Mouse (Mus musculus) fibroblast of lung, adult 2 months (primary cell): ENCODE measurements at regions not wholly inside any gene's neighbourhood (a gene's known extent, or its start where the extent isn't known, plus 50 kb on each side); places are given as distances from the start of the nearest gene placed in this dataset.

ENCODE experiments used
- DNase-seq: peaks from one replicate; pipeline ENCODE4 v3.0.0-alpha.2; 2011; ENCODE audit warnings: low read depth

DNA sequence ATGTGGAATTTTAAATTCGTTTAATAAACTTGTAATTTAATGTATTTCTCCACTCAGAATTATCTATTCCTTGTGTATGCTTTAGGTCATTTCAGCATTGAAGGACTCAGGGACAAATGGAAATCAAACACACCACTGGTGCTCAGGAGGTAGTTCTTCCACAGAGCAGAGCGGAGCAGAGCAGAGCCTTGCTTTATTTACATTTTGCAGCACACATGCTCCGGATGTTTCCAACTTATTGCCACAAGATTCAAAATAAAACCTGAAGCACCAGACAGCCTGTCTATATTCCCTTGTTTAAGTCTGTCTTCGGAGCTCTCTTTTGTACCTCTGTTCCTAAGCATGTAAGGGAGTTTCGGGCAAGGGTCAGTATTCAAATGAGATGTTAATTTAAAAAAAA is 135.2 kb upstream of the Meis2 start:
- no peak for DNase-seq

- DNase-seq, result no peak
These were observed 116.2 kb upstream of the Meis2 start for GRCm38 (mm10) chr2:116181861-116182260.

- no peak for DNase-seq
These were observed 111.5 kb upstream of the Meis2 start for GRCm38 (mm10) chr2:116177155-116177554.

DNA sequence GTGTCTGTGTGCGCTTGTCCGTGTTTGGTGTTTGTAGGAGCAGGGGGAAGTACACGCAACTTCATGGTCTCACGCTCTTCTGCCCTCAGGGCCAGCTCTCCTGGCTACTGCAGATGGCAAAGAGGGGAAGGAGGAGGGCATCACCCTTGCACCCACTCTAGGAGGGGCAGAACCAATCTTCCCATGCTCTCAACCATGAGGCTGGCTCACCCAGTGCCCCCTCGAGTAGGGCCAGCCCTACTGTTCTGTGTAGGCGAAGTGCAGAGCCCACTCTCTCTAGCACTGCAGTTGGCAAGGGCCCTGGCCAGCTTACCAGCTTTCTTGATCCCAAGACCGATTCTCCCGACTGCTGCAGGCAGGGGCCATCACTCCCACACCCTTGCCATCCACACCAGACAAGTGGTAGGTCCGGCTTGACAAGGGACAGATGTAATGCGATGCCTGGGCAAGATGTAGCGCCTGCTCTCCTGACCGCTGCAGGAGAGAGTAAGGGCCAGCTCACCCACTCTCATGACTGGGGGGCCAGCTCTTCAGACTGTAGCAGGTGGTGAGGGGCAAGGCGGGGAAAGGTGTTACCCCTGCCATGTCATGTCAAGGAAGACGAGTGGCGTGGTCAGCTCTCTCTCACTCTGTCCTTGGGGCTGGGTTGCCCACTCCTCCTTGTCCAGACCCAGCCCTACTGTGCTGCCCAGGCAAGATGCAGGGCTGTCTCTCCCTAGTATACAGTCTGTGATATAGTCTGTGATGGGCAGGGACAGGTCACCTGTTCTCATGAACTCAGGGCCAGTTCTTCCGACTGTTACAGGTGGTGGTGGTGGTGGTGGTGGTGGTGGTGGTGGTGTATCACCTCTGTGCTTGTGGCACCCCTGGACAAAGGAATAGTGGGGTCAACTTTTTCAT is 100.5 kb upstream of the Meis2 start:
- DNase-seq, result no peak
